Mouse (Mus musculus): ENCODE measurements around the gene Sbno1.

Gene Sbno1

GRCm38 (mm10) chr5:124444208-124444607, 18.4 kb upstream of the Sbno1 start:
- DNase-seq (ENCODE audit: low read depth, low spot score), result no peak

GRCm38 (mm10) chr5:124442628-124443027, 16.8 kb upstream of the Sbno1 start:
- DNase-seq (ENCODE audit: low read depth, low spot score), result no peak

DNA sequence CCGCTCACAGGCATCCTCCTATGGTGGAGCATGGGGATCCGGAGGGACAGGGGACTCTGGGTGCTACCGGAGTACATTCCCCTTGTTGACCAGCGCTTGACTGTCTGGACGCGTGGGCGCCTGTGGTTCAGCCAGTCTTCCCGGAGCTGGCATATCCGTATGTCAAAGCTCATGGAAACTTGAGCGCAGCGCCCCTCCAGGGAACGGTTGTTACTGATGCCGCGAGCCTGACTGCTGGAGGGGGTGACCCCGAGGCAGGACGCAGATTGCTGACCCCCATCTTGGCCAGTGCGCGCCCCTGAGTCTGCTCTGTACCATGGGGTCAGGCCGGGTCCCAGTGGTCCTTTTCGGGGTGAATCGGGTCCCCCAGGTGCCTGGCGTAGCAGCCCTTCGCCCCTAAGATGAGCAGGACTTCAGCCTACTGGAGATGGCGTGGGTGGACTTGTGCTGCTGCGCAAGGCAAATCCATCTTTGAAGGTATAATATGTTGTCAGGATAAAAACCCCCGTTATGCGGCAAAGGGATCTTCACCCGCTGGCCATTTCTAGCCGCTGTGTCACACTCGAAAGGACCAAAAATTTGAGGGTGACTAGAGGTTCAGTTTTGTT, 14.4 kb upstream of the Sbno1 start:
- DNase-seq (ENCODE audit: low read depth, low spot score), result no peak

DNA sequence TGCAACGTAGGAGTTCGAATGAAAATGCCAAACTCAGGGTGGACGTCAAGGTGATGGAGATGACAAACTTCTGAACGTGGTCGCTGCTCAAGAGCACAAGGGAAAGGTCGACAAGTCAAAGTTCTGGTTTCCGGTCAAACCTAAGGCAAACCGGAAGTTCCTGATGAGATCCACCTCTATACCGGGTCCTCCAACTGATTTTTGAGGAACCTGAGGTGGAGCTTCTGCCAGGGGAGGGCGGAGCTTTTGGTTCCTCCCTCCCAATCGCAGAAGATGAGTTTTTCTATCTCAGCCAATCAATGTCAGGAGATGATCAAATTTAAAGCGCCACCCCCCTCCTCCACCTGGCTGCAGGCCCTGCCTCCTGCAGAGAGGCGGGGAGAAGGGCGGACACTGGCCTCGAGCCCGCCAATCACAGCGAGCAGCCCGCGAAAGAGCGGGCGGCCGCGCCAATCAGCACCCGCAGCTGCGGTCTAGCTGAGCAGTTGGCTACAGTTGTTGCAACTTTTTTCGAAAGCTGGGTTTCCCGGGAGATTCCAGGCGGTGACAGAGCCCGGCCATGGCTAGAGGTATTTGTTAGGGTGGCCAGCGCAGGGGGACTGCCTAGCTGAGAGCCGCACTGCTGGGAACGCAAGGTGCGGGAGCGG, 13.8 kb upstream of the Sbno1 start, which contains the start of gene Kmt5a:
Gene Kmt5a (plus strand): TSS at position 484 of the 647 bp plus-strand sequence.
- DNase-seq (ENCODE audit: low read depth, low spot score), result peak; percentile 80

DNA sequence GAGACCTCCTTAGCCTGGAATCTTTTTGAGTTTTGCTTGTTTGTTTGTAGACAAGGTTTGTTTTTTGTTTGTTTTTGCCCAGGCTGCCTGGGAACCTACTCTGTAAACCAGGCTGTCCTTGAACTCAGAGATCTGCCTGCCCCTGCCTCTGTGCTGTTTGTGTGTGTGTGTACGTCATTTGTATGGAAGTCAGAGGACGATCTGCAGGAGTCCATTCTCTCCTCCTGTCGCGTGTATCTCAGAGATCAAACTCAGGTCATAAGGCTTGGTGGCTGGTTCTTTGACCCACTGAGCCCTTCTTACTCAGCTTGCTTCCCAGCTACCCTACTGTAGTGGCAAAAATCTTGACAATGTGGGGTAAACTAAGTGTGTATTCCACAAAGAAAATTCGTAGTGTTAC, 12.9 kb upstream of the Sbno1 start:
- DNase-seq (ENCODE audit: low read depth, low spot score), result no peak

DNA sequence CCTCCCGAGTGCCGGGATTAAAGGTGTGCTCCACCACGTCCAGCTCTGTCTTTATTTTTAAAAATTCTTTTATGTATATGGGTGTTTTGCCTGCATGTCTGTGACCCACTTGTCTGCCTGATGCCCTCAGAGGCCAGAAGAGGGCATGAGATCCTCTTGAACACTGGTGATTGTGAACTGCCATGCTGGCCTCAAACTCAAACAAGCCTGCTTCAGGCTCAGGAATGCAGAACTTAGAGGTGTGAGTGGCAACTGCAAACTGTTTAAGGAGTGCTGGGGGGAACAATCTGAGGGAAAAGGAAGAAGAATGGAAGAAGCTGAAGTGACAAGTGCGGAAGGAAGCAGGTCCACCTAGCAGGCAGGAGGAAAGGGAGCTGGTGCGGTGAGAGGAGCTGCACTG, 12.4 kb upstream of the Sbno1 start:
- no peak for DNase-seq (ENCODE audit: low read depth, low spot score)

DNA sequence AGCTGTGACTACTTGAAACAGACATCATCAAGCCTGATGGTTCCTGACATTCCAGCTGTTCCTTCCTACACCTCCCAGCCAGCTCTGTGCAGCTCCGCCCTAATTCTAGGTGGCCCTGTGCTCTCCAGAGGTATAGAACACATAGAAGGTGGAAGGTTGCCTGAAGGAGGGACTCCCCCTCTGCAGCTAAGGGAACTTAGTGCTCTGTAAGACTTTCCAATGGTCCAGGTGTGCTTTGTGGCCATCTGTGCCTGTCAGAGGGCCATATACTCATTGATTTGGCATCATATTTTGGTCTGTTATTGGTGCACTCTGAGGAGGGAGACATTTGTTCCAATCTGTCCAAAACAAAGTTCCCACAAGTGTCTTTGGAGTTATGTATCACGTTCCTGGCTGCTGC, 7.2 kb upstream of the Sbno1 start:
- no peak for DNase-seq (ENCODE audit: low read depth, low spot score)

- DNase-seq (ENCODE audit: low read depth, low spot score), result no peak
Measured at GRCm38 (mm10) chr5:124432398-124433012, 6.7 kb upstream of the Sbno1 start.

GRCm38 (mm10) chr5:124426475-124427071, 772 bp upstream of the Sbno1 start:
- DNase-seq (ENCODE audit: low read depth, low spot score), result no peak

GRCm38 (mm10) chr5:124424723-124425411, 934 bp downstream of the Sbno1 start:
- no peak for DNase-seq (ENCODE audit: low read depth, low spot score)

- DNase-seq (ENCODE audit: low read depth, low spot score), result no peak
Measured at GRCm38 (mm10) chr5:124424200-124424722, 1.5 kb downstream of the Sbno1 start.

- no peak for DNase-seq (ENCODE audit: low read depth, low spot score)
Measured at GRCm38 (mm10) chr5:124421786-124422185, 4.0 kb downstream of the Sbno1 start.

GRCm38 (mm10) chr5:124418903-124419302, 6.9 kb downstream of the Sbno1 start:
- no peak for DNase-seq (ENCODE audit: low read depth, low spot score)

- DNase-seq (ENCODE audit: low read depth, low spot score), result no peak
Measured at GRCm38 (mm10) chr5:124412163-124412562, 13.6 kb downstream of the Sbno1 start.

DNA sequence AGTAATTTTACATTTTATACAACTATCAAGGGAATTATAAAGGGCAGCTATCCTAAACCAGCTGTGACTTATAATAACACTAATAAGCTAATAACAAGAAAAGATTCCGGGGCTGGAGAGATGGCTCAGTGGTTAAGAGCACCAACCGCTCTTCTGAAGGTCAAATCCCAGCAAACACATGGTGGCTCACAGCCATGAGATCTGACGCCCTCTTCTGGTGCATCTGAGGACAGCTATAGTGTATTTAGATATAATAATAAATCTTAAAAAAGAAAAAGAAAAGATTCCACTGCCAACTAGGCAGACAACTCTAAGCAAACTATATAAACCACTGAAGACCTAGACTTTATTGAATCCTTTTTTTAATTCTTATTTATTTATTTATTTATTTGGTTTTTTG, 15.0 kb downstream of the Sbno1 start:
- no peak for DNase-seq (ENCODE audit: low read depth, low spot score)

DNA sequence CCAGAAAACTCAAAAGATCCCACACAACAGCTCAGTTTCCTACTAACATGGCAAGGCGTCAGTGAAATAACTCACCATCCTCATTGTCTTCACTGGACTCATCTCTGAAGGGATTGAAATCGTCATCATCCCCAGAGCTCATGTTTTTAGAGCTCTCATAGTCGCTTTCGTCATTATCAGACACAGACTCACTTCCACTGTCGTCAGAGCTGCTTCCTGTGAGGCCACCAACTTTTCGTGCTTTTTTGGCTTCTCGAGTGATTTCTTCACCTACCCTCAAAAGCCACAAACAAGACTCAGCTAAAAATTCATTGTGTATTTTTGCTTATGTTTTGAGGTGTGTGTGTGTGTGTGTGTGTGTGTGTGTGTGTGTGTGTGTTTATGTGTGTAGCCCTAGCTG, 32.1 kb downstream of the Sbno1 start:
- DNase-seq (ENCODE audit: low read depth, low spot score), result no peak

- no peak for DNase-seq (ENCODE audit: low read depth, low spot score)
Measured at GRCm38 (mm10) chr5:124392412-124392811, 33.4 kb downstream of the Sbno1 start.

DNA sequence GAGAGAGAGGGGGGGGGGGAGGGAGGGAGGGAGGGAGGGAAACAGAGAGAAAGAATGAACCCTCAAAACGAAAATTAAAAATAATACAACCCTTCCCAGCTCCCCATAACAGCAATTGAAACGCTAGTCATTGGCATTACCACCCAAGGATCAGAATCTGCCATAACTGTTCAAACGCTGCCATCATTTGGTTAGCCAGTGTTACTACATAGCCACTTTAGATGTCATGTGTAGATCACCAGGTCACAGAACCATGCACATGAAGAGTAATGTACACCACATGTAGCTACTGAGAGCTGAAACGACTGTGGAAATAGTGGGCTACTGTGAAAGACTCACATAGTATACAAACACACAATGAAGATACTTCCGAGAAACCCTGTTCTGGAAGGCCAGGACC, 37.9 kb downstream of the Sbno1 start:
- DNase-seq (ENCODE audit: low read depth, low spot score), result no peak

DNA sequence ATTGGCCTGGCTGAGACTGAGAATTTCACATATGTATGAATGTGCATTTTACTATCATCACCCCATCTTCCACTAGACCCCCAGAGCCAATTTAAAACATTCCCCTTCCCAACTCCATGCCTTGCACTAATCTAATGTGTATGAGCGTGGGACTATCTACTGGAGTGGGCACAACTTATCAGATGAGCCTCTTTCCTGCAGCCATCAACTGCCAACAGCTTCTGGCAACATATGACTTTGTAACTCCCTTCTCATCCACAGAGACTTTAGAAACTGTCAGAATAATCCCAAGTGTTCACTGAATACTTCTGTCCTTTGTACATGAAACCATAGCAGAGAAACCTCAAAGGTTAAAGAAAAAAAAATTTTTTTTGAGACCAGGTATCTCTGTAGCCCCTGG, 45.7 kb downstream of the Sbno1 start:
- DNase-seq (ENCODE audit: low read depth, low spot score), result no peak

- DNase-seq (ENCODE audit: low read depth, low spot score), result no peak
Measured at GRCm38 (mm10) chr5:124377149-124377548, 48.7 kb downstream of the Sbno1 start.

DNA sequence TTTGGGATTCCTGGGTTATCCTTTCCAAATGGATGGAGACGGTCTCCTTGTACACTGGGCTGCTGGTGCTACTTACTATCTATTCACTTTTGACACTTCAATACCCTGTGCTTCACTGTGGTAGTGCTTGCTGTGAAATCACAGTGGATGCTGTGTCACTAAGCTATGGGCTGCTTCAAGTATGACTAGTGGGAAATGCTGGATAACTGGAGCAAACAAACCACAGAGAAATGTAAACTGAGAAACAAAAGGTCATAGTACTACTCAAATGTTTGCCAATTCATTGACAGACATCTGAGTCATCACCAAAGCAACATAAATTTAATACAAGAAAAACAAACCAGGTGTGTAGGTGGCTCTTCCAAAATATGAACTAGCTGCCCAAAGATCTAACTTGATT, 49.4 kb downstream of the Sbno1 start:
- DNase-seq (ENCODE audit: low read depth, low spot score), result no peak

DNA sequence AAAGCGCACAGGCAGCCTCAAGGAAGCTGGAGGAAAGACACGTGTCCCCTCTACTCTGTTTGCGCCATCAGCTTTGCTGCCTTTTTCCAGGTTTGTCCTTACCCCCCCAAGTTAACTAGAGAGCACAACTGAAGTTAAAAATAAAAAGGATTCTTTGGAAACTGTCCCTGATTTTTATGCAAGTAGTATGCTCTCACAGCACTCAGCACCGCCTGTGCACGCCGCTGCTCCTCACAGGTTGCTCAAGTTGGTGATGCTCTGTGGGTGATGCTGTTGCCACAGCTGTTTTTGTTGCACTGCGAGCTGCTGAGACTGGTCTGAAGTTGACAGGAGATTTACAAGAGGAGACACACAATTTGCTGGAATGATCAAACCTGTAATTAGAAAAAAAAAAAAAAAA, 51.5 kb downstream of the Sbno1 start:
- no peak for DNase-seq (ENCODE audit: low read depth, low spot score)
